Mouse (Mus musculus): ENCODE data around the gene 0610037L13Rik. TPM values are rescaled to one million over a fixed set of nuclear protein-coding genes. Genes with fewer than 3 reads are reported as not detected.

0610037L13Rik gene
- total RNA-seq, 4 experiments from 2014 or later = 46.1 to 56.8 (median 50.3) TPM

DNA sequence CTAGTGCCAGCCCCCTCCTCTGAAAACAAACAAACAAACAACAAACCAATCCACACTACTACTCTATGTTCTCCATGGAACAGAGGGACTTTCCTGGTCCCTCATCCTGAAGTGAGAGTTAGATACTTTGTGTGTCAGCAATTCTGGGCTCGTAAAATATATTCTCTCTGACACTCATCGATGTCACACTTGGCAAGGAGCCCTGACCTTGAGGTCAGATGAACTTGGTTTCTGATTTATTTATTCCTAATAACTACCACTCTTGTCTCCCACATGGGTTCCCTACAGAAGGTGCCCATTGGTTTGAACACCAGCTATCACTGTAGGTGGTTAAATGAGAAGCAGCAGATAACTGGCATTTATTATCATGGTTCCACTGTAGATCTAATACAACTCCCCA, 30.7 kb downstream of the 0610037L13Rik start:
- no peak for DNase-seq (ENCODE audit: low spot score)

DNA sequence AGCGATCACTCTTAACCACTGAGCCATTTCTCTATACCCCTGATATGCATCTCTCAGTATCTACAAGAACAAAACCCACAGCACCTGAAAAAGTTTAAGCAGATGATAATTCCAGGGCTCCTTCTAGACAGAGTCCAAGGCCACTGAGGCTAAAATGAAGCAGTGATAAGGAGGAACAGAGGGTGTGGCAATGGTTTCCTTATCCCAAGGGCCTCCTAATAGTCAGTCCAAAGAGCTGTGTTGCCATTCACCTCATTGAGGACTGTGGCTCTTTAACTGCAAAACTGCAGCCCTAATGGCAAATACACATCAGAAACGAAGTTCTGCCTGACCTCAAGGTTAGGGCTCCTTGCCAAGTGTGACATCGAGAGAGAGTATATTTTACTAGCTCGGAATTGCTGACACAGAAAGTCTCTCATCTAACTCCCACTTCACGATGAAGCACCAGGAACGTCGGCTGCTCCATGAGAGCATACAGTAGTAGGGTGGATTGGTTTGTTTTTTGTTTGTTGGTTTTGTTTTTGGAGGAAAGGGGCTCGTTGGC, 31.6 kb downstream of the 0610037L13Rik start:
- no peak for DNase-seq (ENCODE audit: low spot score)

DNA sequence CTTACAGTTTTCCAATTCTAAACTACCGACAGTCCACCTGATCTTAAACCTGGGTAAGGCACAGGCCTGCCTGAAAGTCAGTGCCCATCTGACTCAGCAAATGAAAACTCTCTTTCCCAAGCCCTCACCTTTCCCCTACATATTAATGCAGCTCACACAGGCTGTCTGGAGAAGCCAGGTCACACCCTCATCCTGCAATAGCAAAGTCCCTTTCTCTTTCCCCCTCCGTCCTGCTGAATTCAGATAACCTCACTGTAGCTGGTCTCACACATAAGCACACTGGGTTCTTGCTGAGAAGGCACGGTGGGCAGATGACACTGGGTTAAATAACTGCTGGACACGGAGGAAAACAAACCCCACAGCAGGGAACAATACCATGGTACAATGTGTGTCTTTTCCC, 32.3 kb downstream of the 0610037L13Rik start:
- peak; percentile 42 for DNase-seq (ENCODE audit: low spot score)

DNA sequence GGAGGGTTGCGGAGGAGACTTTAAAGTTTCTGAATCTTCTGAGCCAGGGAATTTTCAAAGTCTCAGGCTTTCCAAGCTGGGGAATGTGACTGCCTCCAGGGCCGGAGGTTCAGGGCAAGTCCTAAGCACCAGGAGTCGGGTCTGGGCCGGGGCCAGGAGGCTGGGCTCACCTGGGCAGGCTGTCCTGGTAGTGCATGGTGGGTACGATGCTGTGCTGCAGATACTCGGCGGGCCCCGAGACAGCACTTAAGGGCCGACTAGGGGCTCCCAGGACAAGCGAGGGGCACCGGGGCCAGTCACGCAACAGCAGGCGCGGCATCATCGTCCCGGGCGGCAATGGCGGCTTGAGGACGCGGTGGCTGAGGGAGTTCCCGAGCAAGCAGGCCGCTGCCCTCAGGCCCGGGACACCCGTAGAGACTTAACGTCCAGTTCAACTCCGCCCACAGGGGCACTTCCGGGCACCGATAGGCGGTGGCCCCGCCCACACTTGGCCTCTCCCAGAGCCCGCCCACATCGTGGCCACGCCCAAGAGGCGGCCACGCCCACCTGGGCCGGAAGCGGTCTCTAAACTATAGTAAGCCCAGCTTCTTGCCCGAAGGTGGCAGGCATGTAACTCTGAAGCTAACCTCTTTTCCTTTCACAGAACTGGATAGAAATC, 33.7 kb downstream of the 0610037L13Rik start, which contains the start of gene Cpt2:
Gene Cpt2, minus strand, starts transcription at position 466 of the 658 bp plus-strand sequence.
- peak; percentile 94 for DNase-seq (ENCODE audit: low spot score)

DNA sequence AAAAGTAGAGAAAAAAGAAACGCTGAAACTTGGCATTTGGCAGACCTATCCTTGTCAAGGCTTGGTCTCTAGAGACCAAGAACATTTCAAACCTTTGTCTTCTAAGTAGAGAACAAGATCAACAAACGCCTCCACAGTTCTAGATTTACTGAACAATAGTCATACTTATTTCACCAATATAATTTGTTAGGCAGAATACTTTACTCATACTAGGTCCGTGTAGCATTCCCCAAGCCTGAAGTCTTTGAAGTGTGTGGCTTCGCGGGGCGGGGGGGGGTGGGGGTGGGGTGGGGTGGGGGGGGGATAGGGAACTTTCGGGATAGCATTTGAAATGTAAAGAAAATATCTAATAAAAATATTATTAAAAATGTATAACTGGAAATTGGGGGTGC, 34.2 kb downstream of the 0610037L13Rik start:
- no peak for DNase-seq (ENCODE audit: low spot score)

DNA sequence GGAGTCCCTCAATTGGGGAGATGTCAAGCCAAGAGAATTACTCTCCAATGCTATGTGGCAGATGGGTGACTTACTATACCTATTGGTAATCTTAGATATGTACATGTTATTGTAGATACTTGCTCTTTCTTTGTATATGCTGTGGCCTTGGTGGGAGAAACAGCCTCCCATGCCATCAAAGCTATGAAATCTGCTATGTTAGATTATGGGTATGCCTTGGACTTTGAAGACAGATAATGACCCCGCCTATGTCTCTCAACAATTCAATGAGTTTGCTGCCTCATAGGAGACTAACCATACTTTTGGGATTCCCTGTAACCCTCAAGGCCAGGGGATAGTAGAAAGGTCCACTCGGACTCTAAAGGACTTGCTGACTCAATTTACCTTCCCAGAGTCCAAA, 38.7 kb downstream of the 0610037L13Rik start:
- no peak for DNase-seq (ENCODE audit: low spot score)

DNA sequence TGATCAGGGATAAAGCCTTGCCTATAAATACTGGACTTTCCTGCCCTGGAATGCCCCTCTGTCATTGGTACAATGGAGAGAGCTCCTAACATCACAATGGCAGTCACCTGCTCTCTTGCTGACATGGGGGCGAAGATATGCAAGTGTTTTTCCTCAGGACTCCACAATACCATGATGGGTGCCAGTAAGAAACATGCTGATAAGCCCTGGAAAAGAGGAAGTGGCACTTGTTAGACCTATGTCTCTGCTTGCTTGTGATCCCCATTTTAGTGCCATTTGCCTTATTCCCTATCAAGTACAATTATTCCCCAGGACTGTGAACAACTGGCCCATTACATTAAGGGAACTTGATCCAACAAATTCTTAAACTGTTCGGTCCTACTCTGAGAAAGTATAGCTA, 39.1 kb downstream of the 0610037L13Rik start:
- no peak for DNase-seq (ENCODE audit: low spot score)

DNA sequence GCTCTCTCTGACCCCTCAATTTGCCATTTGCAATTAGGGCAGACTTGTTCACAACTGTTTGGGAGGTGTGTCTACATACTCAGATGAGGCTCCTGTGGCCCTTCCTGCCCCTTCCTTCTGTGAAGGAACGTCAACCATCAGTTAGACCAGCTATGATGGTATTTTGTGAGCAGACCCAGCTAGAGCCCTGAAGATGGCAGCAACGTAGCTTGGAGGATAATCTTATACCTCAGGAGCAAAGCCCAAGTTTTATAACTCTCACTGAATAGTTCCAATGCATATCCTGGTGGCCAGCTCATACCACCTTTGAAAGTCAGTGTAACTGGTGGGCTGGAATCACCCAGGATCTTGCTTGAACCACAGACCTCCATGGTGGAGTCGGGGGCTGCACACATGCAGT, 41.8 kb downstream of the 0610037L13Rik start:
- no peak for DNase-seq (ENCODE audit: low spot score)

DNA sequence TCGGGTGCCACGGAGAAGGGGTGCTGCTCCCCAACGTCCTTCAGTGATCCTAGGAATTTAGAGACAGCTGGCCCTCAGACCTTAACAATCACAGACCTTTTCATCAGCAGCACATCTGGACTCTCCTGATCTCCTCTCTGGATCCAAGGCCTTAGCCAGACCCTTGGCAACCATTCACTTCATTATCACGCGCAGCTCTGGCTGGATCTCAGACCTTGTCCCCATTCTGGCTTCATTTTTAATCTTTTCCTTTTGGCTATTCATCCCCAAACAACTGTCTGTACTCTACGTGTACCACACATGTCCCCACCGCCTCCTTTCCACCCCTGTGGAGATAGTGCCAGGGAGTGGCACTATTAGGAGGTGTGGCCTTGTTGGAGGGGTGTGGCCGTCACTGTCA, 43.6 kb downstream of the 0610037L13Rik start:
- no peak for DNase-seq (ENCODE audit: low spot score)

DNA sequence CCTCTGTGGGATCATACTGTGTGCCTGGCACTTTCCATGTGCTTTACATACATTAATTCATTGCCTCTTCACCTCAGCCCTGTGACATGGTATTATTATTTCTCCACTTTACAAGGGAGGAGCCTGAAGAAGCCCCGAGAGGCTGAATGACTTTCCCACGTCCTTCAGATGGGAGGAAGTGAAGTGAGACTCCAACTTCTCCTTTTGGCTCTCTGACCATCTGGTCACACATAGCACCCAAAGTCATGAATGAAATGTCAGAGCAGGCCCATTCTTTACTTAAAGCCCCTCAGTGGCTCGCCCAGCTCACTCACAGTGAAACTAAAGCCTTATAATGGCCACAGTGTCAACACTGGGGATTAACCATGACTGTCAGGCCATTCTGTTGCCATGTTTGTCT, 45.6 kb downstream of the 0610037L13Rik start:
- DNase-seq (ENCODE audit: low spot score) = no peak

DNA sequence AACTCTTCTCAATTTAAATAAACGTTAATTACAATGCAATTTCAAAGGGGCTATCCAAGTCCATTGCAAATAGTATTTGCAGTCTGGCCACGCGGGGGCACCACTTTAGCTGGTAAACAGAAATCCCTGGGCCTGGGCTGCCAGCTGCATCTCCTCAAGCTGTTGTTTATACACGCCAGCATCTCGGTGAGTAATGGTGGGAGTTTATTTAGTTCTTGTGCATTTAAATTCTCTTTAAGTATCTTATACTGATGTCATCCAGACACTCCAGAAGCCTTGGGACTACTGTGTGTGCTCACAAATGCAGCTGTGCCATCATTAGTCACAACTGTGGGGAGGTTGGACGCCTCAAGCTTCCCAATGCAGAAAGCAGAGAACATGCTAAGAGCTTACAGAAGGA, 47.7 kb downstream of the 0610037L13Rik start:
- peak; percentile 62 for DNase-seq (ENCODE audit: low spot score)

DNA sequence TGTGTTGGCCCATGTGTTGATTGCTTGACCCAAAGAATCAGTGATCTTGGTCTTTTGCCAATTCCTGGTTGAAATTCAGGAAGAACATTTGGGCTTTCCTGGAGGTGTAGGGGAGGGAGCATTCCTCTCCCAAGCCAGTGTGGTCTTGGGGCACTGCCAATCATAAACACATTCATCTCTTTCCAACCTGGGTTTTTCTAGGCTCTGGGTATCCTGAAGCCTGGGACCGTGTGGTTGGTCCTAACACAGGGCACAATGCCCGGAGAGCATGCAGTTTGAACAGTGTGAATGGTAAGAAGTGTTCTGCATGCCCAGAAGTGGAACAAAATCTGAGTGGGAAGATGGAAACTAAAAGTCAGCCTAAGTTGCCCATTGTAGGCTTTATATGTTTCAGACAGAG, 48.5 kb downstream of the 0610037L13Rik start:
- DNase-seq (ENCODE audit: low spot score) = no peak

DNA sequence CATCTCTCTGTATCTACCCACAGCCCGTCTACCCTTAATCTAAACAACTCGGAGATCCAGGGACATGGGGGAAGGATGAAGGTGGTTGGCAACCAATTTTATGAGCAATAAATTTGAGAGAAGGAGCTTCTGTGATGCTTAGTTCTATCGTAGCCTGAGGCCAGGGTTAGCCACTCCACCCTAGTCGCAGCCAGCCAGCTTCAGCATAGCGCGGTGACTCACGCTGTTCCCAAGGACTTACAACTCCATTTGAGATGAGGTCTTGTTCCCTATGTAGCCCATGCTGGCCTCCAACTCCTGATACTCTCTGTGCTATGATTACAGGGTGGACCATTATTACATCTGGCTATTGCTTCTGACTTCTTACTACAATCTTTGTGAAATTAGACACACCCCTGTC, 53.1 kb downstream of the 0610037L13Rik start:
- no peak for DNase-seq (ENCODE audit: low spot score)

DNA sequence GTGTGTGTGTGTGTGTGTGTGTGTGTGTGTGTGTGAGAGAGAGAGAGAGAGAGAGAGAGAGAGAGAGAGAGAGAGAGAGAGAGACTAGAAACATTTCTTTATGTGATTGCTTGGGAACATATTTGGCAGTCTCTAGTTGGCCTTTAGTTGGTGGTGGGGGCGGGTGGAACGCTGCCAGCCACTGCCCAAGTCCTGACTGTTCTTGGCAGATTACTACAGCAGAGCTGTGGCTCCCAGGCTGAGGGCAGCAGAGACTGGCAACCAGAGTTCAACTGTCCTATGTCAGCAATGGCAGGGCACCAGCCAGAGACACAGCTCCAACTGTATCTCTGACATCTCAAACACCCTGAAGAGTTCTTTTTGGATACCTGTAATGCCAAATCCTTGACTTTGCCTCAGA, 54.5 kb downstream of the 0610037L13Rik start:
- DNase-seq (ENCODE audit: low spot score) = no peak

Other genes with a start within 250 kb of the 0610037L13Rik start
- gene Dmrtb1, start 205.6 kb upstream of the 0610037L13Rik start, total RNA-seq (2022) = not detected
- 1 to 10 TPM in 2 of 4 experiments, under 1 TPM in 2; 0.41 to 1.3 (median 1.1) TPM for gene Lrp8, start 87.6 kb upstream of the 0610037L13Rik start, total RNA-seq (2022)
- gene Magoh, start 10.1 kb upstream of the 0610037L13Rik start, total RNA-seq (2022) = 10 to 100 TPM; 39.3 to 42.4 (median 41.4) TPM
- gene Cpt2, start 33.8 kb downstream of the 0610037L13Rik start, total RNA-seq (2022) = 100 to 1,000 TPM; 273 to 347 (median 313) TPM
- under 1 TPM in 3 of 4 experiments, not detected in 1; 0.16 to 0.60 (median 0.41) TPM for gene Slc1a7, start 78.5 kb downstream of the 0610037L13Rik start, total RNA-seq (2022)
- 10 to 100 TPM; 16.0 to 26.0 (median 19.9) TPM for gene Podn, start 206.6 kb downstream of the 0610037L13Rik start, total RNA-seq (2022)

Measured in heart, adult 8-10 months (tissue).